Mouse (Mus musculus) spleen, postnatal 4 days (tissue): ENCODE measurements around the gene Pitpnm3.
"Not testable (repeated sequence)": the region's sequence is repeated elsewhere in the genome, so short reads cannot be mapped to it uniquely, and the experiment has no call there.

ENCODE experiments used
- DNase-seq, 2 experiments: peaks; one replicate each; pipeline ENCODE4 v3.0.0; 2022; ENCODE audit warnings: low spot score in 2 of 2

Gene Pitpnm3

DNA sequence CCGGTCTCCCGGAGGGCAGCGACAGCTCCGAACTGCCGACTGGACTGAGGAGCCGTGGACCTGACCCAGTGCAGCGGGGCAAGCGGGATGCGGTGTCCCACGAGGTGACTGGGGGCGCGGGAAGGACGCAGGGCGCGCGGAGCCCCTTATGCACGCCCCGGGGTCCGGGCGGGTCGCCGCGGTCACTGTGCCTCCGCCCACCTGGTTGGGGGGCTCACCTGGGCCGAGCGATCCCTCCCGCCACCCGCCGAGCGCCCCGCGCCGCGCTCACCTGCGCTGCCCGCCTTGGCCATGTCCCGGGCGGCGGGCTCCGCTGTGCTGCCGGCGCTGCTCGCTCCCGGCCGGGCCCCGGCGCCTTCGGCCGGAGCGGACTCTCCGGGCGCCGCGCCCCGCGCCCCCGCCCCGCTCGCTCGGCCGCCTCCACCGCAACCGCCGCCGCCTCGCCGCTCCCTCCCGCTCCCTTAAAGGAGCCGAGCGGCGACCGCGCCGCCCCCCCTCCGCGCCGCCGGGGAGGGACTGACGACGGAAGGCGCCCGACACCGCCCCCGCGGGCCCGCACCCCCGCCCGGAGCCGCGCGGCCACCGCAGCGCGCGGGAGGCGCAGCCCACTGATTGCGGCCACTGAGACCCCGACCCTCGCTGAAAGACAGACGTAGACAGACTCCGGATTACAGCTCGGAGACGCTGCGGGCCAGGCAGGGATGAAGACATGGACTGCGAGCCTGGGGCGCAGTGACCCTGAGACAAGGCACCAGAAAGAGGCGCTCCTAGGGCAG is at the start of gene Pitpnm3:
Gene Pitpnm3, minus strand, starts transcription at position 396 of the 776 bp plus-strand sequence.
- DNase-seq: no peak

DNA sequence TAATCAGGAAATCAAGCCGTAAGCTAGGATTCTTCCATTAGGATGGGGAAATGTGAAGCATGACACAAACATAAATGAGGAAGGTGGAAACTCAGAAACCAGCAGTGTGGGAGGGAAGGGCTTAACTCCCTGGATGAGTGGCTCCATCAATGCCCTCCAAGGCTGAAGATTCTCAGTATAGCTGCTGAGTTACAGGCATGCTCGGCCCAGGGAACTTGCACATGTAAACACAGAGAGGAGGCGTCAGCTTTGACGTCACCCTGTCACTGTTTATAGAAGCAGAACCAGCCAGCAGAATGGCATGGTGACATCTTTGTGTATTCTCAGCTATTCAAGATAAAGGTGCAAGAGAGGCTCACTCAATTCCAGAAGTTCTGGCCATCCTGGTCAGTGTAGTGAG is 48.7 kb upstream of the Pitpnm3 start:
- no peak for DNase-seq

DNA sequence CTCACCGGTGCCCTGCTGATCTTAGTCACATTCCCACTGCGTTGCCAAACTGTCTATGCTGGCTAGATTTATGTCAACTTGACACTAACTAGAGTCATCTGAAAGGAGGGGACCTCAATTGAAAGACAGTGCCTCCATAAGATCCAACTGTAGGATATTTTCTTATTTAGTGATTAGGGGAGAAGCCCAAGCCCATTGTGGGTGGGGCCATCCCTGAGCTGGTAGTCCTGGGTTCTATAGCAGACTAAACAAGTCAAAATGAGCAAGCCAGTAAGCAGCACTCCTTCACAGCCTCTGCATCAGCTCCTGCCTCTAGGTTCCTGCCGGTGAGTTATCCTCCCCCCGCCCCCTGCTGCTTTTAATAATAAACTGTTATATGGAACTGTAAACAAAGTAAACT is 45.6 kb upstream of the Pitpnm3 start:
- DNase-seq: no peak

DNA sequence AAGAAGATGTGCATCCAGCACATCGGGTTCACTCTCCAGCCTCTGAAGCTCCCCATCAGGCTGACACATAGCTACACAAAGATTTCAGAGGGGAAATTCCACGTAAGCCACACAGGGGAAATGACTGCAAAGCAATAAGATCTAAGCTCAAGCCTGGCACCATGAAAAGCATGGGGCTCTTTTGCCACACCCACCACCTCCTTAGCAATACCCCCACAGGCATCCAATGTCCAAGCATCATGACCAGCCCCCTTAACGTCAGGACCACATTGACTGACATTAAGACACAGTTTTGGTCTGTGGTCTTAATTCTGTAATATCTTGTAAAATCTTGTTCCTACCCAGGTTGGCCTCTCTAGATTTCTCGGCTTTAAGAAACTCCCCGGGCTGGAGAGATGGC is 45.0 kb upstream of the Pitpnm3 start:
- no peak for DNase-seq

DNA sequence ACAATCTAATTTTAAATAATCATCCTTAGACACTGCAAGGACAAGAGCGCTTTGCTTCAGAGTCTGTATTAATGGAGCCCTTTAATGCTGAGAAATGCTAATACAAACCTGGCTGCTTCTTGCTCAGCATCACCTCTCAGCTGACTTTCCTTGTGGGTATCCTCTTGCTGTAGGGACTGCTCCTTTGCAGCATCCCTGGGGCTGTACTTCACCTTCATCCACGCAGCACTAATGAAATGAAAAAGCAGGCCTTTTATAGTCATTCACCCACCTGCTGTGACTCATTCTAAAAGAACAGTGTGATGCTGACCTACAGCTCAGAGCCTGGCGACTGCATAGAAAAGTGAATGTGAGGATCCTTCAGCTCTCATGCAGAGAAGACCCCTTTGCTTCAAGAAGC is 41.0 kb upstream of the Pitpnm3 start:
- DNase-seq: no peak

DNA sequence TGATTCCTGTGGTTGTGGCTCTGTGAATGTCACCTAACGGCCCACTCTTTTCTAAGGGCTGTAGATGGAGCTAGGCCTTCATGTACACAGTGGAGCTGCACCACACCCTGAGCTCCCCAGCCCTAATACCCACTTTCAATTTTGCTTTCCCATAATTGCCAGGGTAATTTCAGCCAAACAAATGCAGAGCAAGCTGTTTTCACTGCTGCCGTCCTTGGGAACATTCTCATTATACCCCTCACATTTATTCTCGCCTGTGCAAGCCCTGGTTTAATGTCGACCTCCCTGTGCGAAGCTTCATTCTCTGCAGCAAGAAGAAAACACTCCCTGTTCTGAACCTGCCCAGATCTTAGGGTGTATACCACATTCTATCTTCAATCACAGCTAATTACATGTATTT is 40.4 kb upstream of the Pitpnm3 start:
- DNase-seq: no peak

DNA sequence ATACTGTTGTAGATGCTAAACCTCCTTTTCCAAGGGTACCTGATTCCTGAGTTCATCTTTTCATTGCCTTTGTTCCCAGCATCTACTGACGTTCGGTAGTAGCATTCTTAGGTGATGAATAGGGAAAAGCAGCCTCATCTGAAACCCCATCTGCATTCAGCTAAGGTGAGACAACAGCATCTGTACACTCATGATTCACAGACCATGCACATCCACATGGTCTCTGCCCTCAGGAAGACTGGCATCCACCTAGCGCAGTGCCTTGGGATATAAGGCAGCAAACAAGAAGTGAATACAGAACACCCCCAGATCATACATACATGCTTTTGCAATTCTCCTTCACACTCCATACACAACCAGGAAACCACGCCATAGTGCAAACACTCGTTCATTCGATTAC is 39.1 kb upstream of the Pitpnm3 start:
- no peak for DNase-seq

DNA sequence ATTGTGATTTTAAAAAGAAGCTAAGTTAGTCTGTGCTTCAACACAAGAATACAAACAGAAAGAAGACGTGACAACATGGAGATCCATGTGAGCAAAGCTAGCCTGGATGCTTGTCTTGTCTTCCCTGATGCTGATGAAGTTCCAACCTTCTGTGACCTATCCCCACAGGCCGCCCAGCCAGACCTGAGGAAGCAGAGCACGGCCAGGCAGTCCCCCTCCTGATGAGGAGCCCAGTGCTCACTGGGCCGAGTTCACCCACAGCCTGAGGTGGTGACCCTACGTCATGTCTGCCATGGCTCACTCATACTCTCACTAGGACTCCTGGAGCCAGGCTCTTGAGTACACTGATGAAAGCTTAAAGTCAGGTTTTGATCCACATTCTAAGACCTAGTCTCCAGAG is 37.9 kb upstream of the Pitpnm3 start:
- DNase-seq: no peak

DNA sequence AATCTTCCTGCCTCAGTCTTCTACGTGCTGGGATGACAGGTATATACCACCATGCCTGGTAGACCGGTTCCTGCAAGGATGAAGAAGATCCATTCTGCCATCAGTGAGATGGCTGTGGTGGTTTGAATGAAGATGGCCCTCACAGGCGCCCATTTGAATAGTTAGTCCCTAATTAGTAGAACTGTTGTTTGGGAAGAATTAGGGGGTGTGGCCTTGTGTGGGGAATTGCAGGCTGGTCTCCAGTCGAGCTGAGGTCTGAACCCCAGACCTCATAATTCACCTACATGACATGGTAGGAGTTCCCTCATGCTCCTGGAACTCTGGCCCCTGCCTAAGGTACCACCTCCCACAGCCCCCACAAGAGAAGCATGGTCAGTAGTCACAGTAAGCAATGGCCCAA is 36.3 kb upstream of the Pitpnm3 start:
- not testable (repeated sequence) for DNase-seq

DNA sequence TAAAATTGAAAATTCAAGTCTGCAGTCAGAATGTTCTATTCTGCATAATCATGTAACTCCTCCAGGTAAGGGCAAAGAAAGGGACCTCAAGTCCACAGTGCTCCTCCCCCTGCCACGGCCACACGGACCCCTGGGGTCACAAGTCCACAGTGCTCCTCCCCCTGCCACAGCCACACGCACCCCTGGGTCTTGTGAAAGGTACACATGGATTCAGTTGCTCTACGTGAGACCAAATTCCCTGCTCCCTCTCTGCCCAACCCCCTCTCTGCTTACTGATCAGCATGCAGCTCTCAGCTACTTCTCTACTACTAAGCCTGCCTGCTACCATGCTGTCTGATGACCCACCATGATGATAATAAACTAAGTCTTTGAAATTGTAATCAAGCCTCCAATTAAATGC is 34.3 kb upstream of the Pitpnm3 start:
- no peak for DNase-seq

DNA sequence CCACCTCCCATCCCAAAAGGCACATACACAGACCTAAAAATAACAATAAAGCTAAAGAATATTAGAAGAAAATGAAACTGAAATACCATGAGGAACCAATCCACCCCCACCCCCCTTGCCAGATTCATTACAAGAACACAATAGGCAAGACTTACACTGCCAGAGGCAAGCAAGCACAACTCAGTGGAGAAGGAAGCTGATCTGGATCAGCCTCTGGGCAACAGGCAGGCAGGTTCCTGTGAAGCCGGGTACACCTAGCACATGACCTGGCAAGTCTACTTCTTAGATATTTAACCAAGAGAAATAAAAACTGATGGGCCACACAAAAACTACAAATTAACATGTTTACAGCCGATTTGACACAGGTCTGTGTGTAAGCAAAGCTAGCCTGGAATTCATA is 27.6 kb upstream of the Pitpnm3 start:
- no peak for DNase-seq

DNA sequence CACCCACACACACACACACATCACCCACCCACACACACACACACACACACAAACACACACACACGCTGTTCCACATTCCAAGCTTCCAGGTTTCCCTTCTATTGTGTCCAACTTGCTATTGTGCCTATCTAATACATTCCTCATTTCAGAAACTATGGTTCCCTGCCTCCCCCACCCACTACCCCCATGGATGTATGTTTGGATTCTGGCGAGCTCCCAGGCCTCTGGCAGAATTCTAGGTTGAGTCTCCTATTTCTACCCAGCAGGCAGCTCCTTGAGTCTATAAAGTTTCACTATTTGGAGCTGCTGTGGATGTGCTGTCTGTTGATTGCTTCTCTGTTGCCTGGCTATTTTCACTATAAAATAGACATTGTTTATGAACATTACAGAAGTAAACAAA is 21.0 kb upstream of the Pitpnm3 start:
- DNase-seq: no peak

DNA sequence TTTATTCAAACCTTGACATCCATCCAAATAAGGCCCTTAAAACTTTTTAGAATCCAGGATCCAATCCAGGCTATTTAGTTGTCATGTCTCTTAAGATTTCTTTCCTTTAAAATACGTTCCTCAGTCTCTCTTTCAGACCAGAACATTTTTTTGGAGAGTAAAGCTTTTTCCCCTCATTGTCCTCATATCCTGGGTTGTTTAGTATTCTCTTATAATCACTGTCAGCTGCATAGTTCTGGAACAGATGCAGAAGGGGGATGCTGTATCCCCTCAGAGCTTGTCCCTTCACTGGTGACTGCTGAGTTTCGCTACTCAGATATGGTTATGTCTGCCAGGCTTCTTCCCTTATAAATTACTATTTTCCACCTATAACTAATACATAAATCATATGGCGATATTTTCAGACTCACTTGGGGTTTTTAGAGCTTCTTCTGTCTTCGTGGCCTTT is 20.4 kb upstream of the Pitpnm3 start:
- DNase-seq: no peak

DNA sequence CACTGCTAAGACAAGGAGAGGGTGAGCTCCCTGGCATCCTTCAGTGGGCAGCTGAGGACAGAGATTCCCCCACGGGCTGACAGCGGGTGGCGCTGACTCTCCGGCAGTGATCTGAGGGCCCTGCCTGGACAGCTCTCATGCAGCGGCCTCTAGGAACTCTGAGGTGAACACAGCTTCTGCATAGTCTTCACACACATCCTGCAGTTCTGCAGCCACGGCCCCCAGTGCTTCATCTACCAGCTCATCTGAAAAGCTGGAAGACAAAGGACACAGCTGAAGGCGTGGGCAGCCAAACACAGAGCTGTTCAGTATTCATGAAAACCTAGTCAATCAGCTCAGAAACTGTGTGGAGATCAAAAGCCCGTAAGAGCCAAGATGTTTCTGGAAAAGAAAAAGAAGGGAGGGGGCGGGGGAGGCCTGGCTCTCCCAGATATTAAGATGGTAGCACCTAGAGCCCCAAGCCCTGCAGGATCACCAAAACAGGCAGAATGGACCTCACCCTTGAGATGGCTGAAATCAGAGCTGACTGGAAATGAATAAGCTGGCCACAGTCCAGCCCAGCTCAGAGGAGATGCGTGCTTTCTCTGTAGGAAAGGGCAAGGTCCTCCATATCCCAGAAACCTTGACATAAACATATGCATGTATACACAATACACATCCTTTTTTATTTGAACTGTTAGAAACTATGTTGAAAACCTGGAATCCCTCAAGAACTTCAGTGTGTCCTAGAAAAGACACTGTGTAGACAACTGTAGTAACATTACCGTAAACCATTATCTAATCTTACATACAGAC is 19.8 kb upstream of the Pitpnm3 start:
- DNase-seq: no peak

DNA sequence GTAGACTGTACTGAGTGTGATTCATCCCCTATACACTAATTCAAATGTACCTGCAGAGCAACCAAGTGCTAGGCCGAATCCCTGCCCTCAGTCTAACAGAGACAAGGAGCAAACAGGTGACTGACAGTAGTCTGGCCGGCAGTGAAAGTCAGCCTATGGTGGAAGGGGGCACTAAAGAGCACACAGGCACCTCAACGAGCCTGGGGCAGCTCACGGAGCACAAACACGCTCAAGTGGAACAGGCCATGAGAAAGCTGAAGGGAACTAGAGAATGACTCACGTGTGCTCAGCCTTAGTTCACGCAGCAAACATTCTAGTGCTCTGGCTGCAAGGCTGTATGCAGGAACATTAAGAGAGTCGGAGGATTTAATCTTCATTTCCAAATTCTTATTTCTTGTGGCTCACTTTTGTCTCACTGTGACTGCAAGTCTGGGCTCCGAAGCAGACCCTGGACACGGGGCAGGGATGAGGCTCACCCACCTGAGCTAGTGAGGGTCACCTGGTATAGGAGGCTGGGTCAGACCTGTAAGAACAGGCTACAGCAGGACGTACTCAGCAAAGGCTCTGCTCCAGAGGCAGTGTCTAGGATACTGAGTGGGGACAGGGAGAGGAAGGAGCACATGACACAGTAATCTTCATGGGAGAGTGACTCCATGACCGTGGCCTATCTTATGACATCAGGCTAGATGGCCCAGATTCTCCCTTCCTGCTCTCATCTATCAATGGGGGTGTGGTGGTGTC is 17.7 kb upstream of the Pitpnm3 start:
- DNase-seq: no peak

DNA sequence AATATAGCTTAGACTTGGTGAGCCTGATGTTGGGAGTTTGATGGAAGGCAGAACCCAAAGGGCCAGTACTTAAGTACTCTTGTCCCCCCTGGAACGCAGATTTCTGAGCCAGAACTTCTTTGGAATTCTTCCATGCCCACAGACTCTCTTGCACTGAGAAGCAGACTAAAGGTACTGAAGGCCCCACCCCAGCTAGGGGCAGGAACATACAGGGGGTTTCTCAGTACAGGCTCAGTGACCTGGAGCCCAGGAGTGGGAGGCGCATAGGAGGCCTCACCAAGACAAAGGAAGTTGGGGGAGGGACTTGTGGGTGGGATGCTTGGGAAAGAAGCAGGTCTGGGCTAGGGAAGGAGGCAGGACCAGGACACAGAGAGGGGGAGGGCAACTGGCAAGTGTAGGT is 15.5 kb upstream of the Pitpnm3 start:
- no peak for DNase-seq

DNA sequence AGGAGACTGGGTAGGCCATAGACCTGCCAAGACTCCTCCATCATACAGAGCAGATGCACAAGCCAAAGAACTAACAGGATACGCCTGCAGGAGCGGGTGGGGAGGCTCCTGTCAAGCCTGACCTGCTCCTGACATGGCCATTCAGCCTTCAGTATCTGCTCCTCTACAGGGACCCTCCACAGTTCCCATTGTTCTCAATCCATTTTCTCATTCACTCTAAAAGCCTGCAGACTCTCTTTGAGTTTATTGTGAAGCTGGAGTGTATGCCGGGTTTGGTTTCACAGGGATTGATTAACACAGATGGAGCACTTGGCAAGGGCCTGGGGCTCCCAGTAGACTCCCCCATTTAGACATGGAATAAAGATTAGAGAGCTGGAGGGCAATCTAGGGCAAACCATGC is 12.3 kb upstream of the Pitpnm3 start:
- no peak for DNase-seq

DNA sequence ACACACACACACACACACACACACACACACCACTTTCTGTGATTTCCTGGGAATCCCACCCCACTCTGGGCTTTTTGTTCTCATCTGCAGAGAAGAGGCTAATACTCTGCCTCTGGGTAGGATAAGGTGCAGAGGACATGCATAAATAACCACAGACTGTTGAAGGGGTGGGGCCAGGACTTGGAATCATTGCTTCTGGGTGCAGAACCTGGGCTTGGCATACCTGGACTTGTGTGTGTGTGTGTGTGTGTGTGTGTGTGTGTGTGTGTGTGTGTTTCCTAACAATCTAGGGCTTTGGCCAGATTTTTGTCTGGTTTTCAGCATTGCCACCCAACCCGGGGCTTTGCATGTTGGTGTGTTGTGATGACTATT is 10.3 kb upstream of the Pitpnm3 start:
- no peak for DNase-seq

DNA sequence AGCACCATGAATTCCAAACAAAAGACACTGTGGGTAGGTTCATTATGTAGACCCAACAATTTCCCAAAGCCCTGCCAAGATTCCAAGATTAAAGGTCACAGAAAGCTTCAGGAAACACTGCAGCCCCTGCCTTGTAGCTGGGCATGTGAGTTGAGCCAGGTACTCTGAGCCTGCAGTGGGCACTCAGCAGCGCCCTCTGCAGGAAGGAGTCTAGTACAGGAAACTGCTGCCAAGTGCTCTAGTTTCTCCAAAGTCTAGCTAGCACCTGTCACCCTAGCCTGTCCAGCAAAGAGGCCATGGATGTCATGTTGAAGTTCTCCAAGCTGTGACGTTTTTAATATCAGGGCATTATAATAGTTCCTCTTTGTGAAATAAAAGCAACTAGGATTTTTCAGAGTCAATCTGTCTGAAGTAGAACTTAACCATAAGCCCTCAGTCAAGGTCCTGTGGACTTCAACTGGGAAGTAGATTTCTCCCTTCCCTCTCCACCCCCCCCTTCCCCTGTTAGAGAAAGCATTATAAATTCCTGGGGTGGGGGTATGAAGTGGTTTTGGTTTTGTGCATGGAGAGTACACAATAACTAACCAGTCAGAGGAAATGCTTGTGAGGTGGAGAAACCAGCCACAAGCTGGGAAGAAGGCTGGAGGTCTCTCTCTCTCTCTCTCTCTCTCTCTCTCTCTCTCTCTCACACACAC is 9.8 kb upstream of the Pitpnm3 start:
- DNase-seq: no peak

DNA sequence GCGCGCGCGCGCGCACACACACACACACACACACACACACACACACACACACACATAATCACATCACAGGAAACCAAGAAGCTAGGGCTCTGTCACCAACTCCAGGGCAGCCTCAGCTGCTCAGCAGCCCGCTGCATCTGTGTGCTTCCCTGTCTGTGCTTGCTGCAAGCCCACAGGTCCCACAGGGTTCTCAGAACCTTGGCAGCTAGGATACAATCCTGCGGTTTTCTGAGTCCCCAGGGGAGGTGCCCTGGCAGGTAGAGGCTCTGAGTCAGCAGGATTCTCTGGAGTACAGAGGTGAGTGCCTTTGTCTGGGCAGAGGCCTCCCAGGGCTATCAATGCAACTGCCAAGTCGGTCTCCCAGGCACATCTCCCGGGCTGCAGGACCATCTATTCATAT is 7.3 kb upstream of the Pitpnm3 start:
- no peak for DNase-seq

DNA sequence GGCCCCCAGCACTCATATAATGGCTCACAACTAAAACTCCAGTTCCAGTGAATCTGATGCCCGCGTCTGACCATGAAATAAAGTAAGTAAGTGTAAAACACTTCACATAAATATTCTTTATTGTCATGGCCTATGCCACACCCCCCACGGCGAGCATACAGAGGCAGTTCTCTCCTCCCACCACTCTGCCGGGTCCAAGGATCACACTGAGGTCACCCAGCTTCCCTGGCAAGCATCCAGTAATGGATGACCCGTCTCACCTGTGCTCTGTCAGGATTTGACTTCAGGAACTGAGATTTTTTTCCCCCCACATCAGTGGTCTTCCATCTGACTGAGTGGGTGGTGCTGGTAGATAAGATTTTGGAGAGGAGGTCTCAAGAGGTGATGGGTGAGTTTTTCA is 4.6 kb upstream of the Pitpnm3 start:
- DNase-seq: no peak
